Mouse (Mus musculus) layer of hippocampus, adult 9-10 months (tissue): ENCODE measurements around the gene Dkkl1.

Experiments
- DNase-seq: peaks from one replicate; pipeline ENCODE4 v3.0.0; 2022; ENCODE audit warnings: low spot score

The Dkkl1 gene

GRCm38 (mm10) chr7:45229459-45230203 is 17.7 kb upstream of the Dkkl1 start:
- DNase-seq, result no peak

DNA sequence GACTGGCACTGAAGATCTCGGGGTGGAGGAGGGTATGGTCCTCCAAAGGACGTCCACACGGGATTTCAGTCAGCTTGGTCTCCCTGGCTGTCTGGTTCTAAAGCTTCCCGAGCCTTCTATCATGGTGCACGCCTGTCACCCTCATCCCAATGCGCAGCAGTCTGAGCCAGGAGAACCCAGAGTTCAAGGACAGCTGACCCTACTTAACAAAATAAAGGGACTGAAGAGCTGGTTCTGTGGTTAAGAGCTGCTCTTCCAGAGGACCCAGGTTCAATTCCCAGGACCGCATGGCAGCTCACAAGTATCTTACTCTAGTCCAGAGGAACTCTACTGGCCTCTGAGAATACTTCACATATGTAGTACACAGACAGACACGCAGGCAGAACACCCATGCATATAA is 17.1 kb upstream of the Dkkl1 start:
- DNase-seq, result no peak

- no peak for DNase-seq
These were observed 16.6 kb upstream of the Dkkl1 start for GRCm38 (mm10) chr7:45228548-45228947.

GRCm38 (mm10) chr7:45226421-45226820 is 14.5 kb upstream of the Dkkl1 start:
- DNase-seq, result no peak

GRCm38 (mm10) chr7:45224826-45225225 is 12.9 kb upstream of the Dkkl1 start:
- no peak for DNase-seq

- no peak for DNase-seq
These were observed 9.7 kb upstream of the Dkkl1 start for GRCm38 (mm10) chr7:45221680-45222079.

GRCm38 (mm10) chr7:45216442-45217183 is 4.7 kb upstream of the Dkkl1 start:
- DNase-seq, result no peak

- no peak for DNase-seq
These were observed 3.9 kb upstream of the Dkkl1 start, which contains the start of gene Tead2 for GRCm38 (mm10) chr7:45215673-45216441. Gene Tead2, plus strand, starts transcription at chr7:45215753.

DNA sequence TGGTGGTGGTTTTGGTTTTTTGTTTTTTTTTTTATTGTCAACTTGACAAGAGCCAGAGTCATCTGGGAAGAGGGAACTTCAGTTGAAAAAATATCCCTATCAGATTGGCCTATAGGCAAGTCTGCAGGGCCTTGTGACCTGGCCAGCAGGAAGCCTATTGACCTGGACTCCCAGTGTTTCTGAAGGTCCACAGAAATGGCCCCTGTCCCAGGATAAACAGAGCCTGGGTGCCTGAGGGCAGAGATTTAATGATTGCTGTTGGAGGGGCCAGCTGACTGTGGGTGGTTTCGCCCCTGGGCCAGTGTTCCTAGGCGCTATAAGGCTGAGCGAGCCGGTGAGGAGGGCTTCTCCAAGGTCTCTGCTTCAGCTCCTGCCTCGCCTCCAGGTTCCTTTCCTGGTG is 1.8 kb upstream of the Dkkl1 start:
- DNase-seq, result no peak

- DNase-seq, result no peak
These were observed 409 bp upstream of the Dkkl1 start for GRCm38 (mm10) chr7:45212356-45212755.

- no peak for DNase-seq
These were observed 877 bp downstream of the Dkkl1 start for GRCm38 (mm10) chr7:45211070-45211469.

DNA sequence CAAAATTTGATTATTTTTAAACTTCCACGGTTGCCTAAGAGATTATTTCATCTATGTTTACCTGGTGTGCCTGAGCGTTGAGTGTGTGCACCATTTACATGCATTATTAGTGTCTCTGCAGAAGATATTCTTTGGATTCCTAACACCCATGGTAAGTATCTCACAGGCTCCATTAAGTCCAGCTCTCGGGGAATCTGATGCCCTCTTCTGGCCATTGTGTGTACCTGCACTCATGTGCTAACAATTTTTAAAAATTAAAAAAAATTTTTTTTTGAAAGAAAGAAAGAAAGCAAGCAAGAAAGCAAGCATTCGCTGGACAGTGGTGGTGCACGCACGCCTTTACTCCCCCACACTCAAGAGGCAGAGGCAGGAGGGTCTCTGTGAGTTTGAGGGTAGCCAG is 3.7 kb downstream of the Dkkl1 start:
- no peak for DNase-seq

- peak; percentile 79 for DNase-seq
These were observed 7.4 kb downstream of the Dkkl1 start, which contains the start of gene Ccdc155 for GRCm38 (mm10) chr7:45204380-45205143. Gene Ccdc155, minus strand, starts transcription at chr7:45204892.

GRCm38 (mm10) chr7:45202654-45203053 is 9.3 kb downstream of the Dkkl1 start:
- no peak for DNase-seq

- no peak for DNase-seq
These were observed 13.0 kb downstream of the Dkkl1 start for GRCm38 (mm10) chr7:45198961-45199360.

GRCm38 (mm10) chr7:45198435-45198834 is 13.5 kb downstream of the Dkkl1 start:
- DNase-seq, result peak; percentile 47

- no peak for DNase-seq
These were observed 15.0 kb downstream of the Dkkl1 start for GRCm38 (mm10) chr7:45196994-45197393.

DNA sequence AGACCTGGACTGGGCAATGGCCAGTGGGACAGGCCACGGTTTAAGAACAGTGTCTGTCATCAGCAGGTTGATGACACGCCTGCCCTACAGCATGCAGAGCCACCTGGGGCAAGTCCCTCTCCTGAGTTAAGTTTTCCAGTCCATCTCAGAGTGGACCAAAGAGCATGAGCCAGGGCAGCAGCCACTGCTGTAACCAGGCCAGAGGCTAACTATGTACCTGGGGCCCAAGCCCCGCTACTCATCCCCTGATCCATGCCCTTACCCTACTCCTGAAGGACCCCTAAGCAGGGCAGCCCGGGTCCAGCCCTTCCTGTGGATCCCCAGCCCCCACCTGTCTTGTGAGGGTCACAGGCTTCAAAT is 15.8 kb downstream of the Dkkl1 start:
- DNase-seq, result no peak

GRCm38 (mm10) chr7:45195341-45196175 is 16.4 kb downstream of the Dkkl1 start:
- DNase-seq, result no peak

- no peak for DNase-seq
These were observed 17.8 kb downstream of the Dkkl1 start for GRCm38 (mm10) chr7:45193871-45194785.
